Mouse (Mus musculus) neural tube, embryonic 13.5 days (tissue): Measurements from ENCODE around the gene Ankrd36. TPM values are rescaled to one million over a fixed set of nuclear protein-coding genes. Genes with fewer than 3 reads are reported as not detected.
A peak's percentile ranks its signal among the peaks of the same experiment; 100 is the strongest.

Source experiments
- ATAC-seq: fragments of 200-750 bp; cut with Nextera tagmentation; 2 replicates; pipeline ENCODE4 v1.8.0; 2017; ENCODE audit warnings: low read depth, mild to moderate bottlenecking, moderate TSS enrichment, moderate library complexity
- H3K27ac ChIP-seq: fragments of 300-500 bp; sonication (generic); replicated peaks from 2 replicates; pipeline ENCODE4 v1.5.1; 2015; ENCODE audit warnings: moderate library complexity, mild to moderate bottlenecking, inconsistent platforms
- H3K27me3 ChIP-seq: fragments of 300-500 bp; sonication (generic); 2 replicates; pipeline ENCODE4 v1.6.1; 2015; ENCODE audit warnings: mild to moderate bottlenecking, inconsistent platforms
- H3K36me3 ChIP-seq: fragments of 300-500 bp; sonication (generic); 2 replicates; pipeline ENCODE4 v1.6.1; 2015; ENCODE audit warnings: mild to moderate bottlenecking, inconsistent platforms
- H3K4me1 ChIP-seq: fragments of 300-500 bp; sonication (generic); replicated peaks from 2 replicates; pipeline ENCODE4 v1.6.1; 2015; ENCODE audit warnings: inconsistent platforms
- H3K4me2 ChIP-seq: fragments of 300-500 bp; sonication (generic); 2 replicates; pipeline ENCODE4 v1.6.1; 2015; ENCODE audit warnings: inconsistent platforms, mild to moderate bottlenecking, moderate library complexity
- H3K4me3 ChIP-seq: fragments of 300-500 bp; sonication (generic); 2 replicates; pipeline ENCODE4 v1.5.1; 2015; ENCODE audit warnings: mild to moderate bottlenecking, inconsistent platforms
- H3K9ac ChIP-seq: fragments of 300-500 bp; sonication (generic); 2 replicates; pipeline ENCODE4 v1.6.1; 2015; ENCODE audit warnings: moderate library complexity, mild to moderate bottlenecking, inconsistent platforms
- H3K9me3 ChIP-seq: fragments of 300-500 bp; sonication (generic); 2 replicates; pipeline ENCODE4 v1.6.1; 2016; ENCODE audit warnings: inconsistent platforms
- WGBS: fragments of 180-500 bp; shearing (Covaris S2); methylation state at CpG from one replicate; pipeline ENCODE4 v1.1.7; 2015; 5-methylcytosine and 5-hydroxymethylcytosine counted together
- polyA plus RNA-seq: library from polyadenylated mRNA; unstranded; fragments of >200 nt; fragmentation: Nextera tagmentation; extraction: Ambion mirVana; gene quantifications from 2 replicates; pipeline ENCODE4 v1.2.1, GENCODE M21; 2015

The Ankrd36 gene
- polyA plus RNA-seq, 1 experiment from 2014 or later, result not detected

GRCm38 (mm10) chr11:5701821-5702220, 132.3 kb downstream of the Ankrd36 start:
- Histone ChIP-seq H3K27ac (no peak overlapping the region), H3K36me3 (peaks cover 24% of the 10 kb centered on the region), H3K27me3 (no peaks in the 10 kb centered on the region), H3K9ac (no peak overlapping the region), H3K9me3 (no peaks in the 10 kb centered on the region), H3K4me2 (no peak overlapping the region), H3K4me1 (peaks cover 14% of the 10 kb centered on the region), H3K4me3 (no peak overlapping the region)
- WGBS, result 90% methylated on average over 1 of the region's 1 CpGs
- ATAC-seq, result no peak

DNA sequence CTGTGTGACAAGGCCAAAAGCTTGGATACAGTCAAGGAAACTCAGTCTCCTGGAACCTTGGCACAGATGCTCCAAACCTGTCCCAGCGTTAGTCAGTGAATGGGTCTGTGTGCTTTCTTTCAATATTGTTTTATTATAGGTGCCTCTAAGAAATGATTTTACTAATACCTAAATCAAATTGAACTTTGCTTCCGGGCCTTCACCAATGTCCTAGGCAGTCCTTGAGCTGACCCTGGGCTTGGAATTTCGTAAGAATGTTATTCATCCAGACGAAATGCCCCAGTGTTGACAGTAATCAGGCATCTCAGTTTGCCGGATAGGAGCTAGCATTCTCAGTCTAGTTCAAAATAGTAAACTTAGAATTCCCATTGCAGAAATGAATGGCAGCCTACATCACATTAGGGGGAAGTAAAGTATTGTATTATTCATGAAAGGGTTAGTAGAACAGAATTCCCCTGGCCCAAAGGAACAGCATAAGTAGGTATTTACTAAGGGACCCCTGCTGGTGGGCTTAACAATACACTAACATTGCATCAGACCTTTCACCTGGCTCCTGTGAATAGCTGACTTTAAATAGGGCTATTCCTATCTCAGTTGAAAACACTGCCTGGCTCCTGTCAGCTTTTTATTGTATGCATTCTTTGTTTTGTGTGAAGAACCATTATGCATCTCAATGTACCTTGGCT, 132.9 kb downstream of the Ankrd36 start:
- Histone ChIP-seq H3K4me3 (no peak overlapping the region), H3K36me3 (peaks cover 24% of the 10 kb centered on the region), H3K9me3 (no peaks in the 10 kb centered on the region), H3K4me1 (peaks cover 16% of the 10 kb centered on the region), H3K9ac (no peak overlapping the region), H3K27ac (no peak overlapping the region), H3K27me3 (no peaks in the 10 kb centered on the region), H3K4me2 (no peak overlapping the region)
- 85% methylated on average over 5 of the region's 5 CpGs for WGBS
- ATAC-seq, result no peak

GRCm38 (mm10) chr11:5702957-5703332, 133.5 kb downstream of the Ankrd36 start:
- Histone ChIP-seq H3K27ac (no peak overlapping the region), H3K9ac (no peak overlapping the region), H3K4me1 (peaks cover 16% of the 10 kb centered on the region), H3K36me3 (peaks cover 24% of the 10 kb centered on the region), H3K4me2 (no peak overlapping the region), H3K4me3 (no peak overlapping the region), H3K9me3 (no peaks in the 10 kb centered on the region), H3K27me3 (no peaks in the 10 kb centered on the region)
- 83% methylated on average over 6 of the region's 6 CpGs for WGBS
- ATAC-seq, result no peak

DNA sequence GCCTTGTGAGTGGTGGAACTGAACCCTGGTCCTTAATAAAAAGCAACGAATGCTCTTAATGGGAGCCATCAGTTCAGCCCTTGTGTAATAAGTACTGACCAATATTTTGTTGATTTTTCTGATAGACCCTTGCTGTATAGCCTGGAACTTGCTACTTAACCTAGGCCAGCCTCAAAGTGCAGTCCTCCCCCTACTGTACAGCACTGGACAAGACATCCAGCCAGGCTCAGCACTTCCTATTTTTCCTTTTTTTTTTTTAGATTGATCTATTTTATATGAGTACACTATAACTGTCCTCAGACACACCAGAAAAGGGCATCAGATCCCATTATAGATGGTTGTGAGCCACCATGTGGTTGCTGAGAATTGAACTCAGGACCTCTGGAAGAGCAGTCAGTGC, 133.9 kb downstream of the Ankrd36 start:
- no peak for ATAC-seq

DNA sequence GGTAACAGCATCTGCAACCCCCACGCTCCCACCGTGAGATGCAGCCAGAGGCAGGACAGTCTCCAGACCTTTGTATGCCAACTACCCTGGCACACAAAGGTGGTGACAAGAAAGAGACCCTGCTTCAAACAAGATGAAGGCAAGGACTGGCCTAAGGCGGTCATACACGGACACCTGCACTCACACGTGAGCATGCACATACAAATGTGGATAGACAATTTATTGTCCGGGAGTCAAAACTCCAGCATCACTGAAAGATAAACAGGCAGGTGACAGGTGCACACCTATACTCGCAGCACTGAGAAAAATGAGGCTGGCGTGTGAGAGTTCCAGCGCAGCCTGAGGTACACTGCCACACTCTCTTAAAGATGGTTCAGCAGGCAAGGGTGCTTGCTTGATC, 136.5 kb downstream of the Ankrd36 start:
- H3K4me2 ChIP-seq, result peak overlapping the region; percentile 87
- H3K4me3 ChIP-seq, result peak overlapping the region; percentile 87
- H3K36me3 ChIP-seq, result peaks cover 24% of the 10 kb centered on the region
- no peak for ATAC-seq
- no peak overlapping the region for H3K27ac ChIP-seq
- no peaks in the 10 kb centered on the region for H3K9me3 ChIP-seq
- WGBS, result 98% methylated on average over 9 of the region's 9 CpGs
- no peaks in the 10 kb centered on the region for H3K27me3 ChIP-seq
- H3K9ac ChIP-seq, result peak overlapping the region; percentile 96
- peaks cover 16% of the 10 kb centered on the region for H3K4me1 ChIP-seq

More for the DNA sequence above, 133.9 kb downstream of the Ankrd36 start:
- H3K4me3 ChIP-seq, result no peak overlapping the region
- H3K36me3 ChIP-seq, result peaks cover 24% of the 10 kb centered on the region
- H3K9ac ChIP-seq, result no peak overlapping the region
- WGBS, result 95% methylated on average over 1 of the region's 1 CpGs
- no peak overlapping the region for H3K4me2 ChIP-seq
- peaks cover 16% of the 10 kb centered on the region for H3K4me1 ChIP-seq
- H3K27me3 ChIP-seq, result no peaks in the 10 kb centered on the region
- H3K27ac ChIP-seq, result no peak overlapping the region
- H3K9me3 ChIP-seq, result no peaks in the 10 kb centered on the region

DNA sequence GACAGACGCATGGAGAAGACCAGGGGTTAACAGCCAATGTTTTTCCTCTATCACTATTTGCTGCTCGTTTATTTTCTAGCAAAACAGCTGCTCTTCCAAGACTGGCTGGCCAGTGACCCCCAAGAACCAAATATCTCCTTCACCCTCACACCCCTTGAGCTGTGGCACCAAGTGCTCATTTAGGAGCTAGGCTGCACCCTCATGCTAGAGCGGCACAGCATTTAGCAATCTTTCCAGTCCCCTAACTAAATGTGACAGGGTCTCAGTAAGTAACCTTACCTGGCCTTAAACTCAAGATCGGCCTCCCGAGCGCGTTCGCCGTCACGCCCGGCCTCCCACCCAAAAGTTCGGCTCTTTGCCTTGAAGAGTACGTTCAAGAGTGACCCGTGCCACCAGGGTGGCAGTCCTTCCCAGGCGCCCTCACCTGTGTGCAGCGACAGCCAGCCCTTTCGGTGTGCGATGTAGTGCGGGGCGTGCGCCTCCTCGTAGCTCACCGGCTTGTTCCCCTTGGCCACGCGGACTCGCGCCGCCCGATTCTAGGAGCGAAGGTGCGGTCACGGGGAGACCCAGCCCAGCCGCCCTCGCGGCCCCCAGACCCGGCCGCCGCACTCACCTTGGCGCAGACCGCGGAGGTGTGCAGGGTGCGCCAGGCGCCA, 137.5 kb downstream of the Ankrd36 start:
- peaks cover 16% of the 10 kb centered on the region for H3K4me1 ChIP-seq
- peak; percentile 34 for ATAC-seq
- H3K27me3 ChIP-seq, result no peaks in the 10 kb centered on the region
- peaks cover 24% of the 10 kb centered on the region for H3K36me3 ChIP-seq
- peak overlapping the region; percentile 87 for H3K4me3 ChIP-seq
- H3K9me3 ChIP-seq, result no peaks in the 10 kb centered on the region
- H3K4me2 ChIP-seq, result peak overlapping the region; percentile 87
- H3K9ac ChIP-seq, result peak overlapping the region; percentile 96
- WGBS, result 1% methylated on average over 43 of the region's 43 CpGs
- H3K27ac ChIP-seq, result peak overlapping the region; percentile 81

DNA sequence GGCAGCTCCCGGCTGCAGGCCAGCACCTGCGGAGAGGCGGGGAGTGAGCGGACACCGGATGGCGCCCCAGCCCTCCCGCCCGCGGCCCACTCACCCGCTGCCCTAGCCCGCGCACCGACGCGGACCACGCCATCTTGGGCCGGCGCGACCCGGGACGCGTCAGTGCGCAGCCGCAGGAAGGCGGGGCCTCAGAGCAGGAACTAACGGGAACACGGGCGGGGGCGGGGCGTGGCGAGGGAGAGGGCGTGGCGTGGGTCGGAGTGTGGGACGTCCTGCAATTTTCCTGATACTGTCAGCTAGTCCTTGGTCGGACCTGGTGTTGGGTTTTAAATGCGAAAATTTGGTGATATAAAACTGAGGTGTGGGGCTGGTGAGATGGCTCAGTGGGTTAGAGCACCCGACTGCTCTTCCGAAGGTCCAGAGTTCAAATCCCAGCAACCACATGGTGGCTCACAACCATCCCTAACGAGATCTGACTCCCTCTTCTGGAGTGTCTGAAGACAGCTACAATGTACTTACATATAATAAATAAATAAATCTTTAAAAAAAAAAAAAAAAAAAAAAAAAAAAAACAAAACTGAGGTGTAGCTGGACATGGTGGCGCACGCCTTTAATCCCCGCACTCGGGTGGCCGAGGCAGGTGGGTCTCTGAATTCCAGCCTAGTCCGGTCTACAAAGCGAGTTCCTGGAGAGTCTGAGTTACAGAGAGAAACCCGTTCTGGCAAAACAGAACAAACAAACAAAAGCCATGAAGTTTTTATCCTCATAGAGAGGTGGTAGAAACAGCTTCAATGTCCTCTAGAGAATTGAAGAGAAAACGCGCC, 138.3 kb downstream of the Ankrd36 start:
- 20% methylated on average over 48 of the region's 50 CpGs for WGBS
- peaks cover 23% of the 10 kb centered on the region for H3K36me3 ChIP-seq
- peaks cover 16% of the 10 kb centered on the region for H3K4me1 ChIP-seq
- H3K4me2 ChIP-seq, result peak overlapping the region; percentile 87
- peak overlapping the region; percentile 87 for H3K4me3 ChIP-seq
- peak; percentile 97 for ATAC-seq
- no peaks in the 10 kb centered on the region for H3K27me3 ChIP-seq
- no peaks in the 10 kb centered on the region for H3K9me3 ChIP-seq
- peak overlapping the region; percentile 96 for H3K9ac ChIP-seq
- peak overlapping the region; percentile 81 for H3K27ac ChIP-seq

GRCm38 (mm10) chr11:5715179-5715578, 145.7 kb downstream of the Ankrd36 start:
- Histone ChIP-seq H3K36me3 (peaks cover 52% of the 10 kb centered on the region), H3K4me1 (no peaks in the 10 kb centered on the region), H3K4me3 (no peak overlapping the region), H3K9ac (no peak overlapping the region), H3K4me2 (no peak overlapping the region), H3K9me3 (no peaks in the 10 kb centered on the region), H3K27ac (no peak overlapping the region), H3K27me3 (no peaks in the 10 kb centered on the region)
- WGBS, result 92% methylated on average over 9 of the region's 9 CpGs
- no peak for ATAC-seq

DNA sequence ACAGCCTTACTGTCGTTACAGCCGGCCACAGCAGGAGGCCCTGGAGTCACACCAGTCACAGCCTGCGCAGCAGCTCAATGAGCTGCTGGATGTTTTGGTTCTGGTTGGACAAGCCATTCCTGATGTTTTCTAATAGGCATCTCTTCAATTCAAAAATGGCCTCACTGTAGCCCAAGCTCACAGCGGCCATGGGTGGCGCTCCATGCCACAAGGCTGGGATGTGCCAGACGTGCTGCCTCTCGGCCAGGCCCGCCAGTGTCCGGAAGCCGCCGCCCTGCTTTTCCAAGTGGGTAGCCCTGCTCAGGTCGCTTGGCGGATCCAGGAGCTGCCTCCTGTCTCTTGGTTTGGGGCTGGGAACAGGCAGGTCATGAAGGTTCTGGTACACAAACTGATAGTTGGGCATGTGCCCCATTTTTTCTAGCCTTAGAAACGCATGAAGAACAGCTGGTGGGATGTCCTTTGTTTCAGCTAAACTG, 146.2 kb downstream of the Ankrd36 start, which contains the start of gene Mrps24:
Gene Mrps24, minus strand, starts transcription at position 51 of the 476 bp plus-strand sequence.
- H3K27me3 ChIP-seq, result no peaks in the 10 kb centered on the region
- H3K4me3 ChIP-seq, result no peak within 1 kb of the TSS
- H3K9ac ChIP-seq, result no peak within 1 kb of the TSS
- no peaks in the 10 kb centered on the region for H3K4me1 ChIP-seq
- H3K27ac ChIP-seq, result no peak within 1 kb of the TSS
- H3K4me2 ChIP-seq, result no peak within 1 kb of the TSS
- H3K9me3 ChIP-seq, result no peaks in the 10 kb centered on the region
- no peak for ATAC-seq
- H3K36me3 ChIP-seq, result peaks cover 52% of the 10 kb centered on the region
- 84% methylated on average over 14 of the region's 14 CpGs for WGBS

DNA sequence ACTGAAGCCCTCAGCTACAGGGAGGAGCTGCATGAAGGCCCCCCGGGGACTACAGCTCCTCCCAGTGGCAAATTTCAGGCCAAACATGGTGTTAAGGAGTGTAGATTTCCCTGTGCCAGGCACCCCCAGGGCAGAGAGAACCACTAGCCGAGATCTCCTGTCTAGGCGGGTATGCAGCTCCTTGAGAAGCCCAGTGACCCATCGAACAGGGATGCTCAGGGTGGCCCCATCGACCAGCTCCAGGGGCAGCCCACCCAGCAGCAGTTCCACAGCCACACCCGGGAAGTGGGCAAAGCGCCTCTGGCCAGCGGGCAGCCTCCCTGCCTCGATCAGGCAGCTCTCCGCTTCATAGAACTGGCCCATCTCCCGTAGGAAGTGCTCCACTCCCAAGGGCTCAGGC, 146.8 kb downstream of the Ankrd36 start:
- no peak for ATAC-seq
- WGBS, result 87% methylated on average over 11 of the region's 11 CpGs

GRCm38 (mm10) chr11:5716938-5717705, 147.6 kb downstream of the Ankrd36 start:
- H3K27me3 ChIP-seq, result no peaks in the 10 kb centered on the region
- no peak overlapping the region for H3K9ac ChIP-seq
- H3K4me3 ChIP-seq, result no peak overlapping the region
- H3K36me3 ChIP-seq, result peaks cover 58% of the 10 kb centered on the region
- 95% methylated on average over 34 of the region's 34 CpGs for WGBS
- no peak for ATAC-seq
- no peak overlapping the region for H3K4me2 ChIP-seq
- no peaks in the 10 kb centered on the region for H3K9me3 ChIP-seq
- H3K27ac ChIP-seq, result no peak overlapping the region
- no peaks in the 10 kb centered on the region for H3K4me1 ChIP-seq

More for the DNA sequence above, 146.8 kb downstream of the Ankrd36 start:
- Histone ChIP-seq H3K4me1 (no peaks in the 10 kb centered on the region), H3K4me3 (no peak overlapping the region), H3K9me3 (no peaks in the 10 kb centered on the region), H3K36me3 (peaks cover 52% of the 10 kb centered on the region), H3K27ac (no peak overlapping the region), H3K27me3 (no peaks in the 10 kb centered on the region), H3K4me2 (no peak overlapping the region), H3K9ac (no peak overlapping the region)
